Mouse (Mus musculus) central nervous system, embryonic 14 days (tissue): Measurements from ENCODE around the gene Lurap1l. TPM values are rescaled to one million over a fixed set of nuclear protein-coding genes. Genes with fewer than 3 reads are reported as not detected.

Source experiments
- polyA plus RNA-seq: library from polyadenylated mRNA; depleted of rRNA; stranded (reverse); fragments of >200 nt; gene quantifications from 2 replicates; pipeline ENCODE4 v1.2.3, GENCODE M21; 2012; rRNA removed

The Lurap1l gene
- polyA plus RNA-seq = 3.8 and 4.5 TPM in 2 replicates

DNA sequence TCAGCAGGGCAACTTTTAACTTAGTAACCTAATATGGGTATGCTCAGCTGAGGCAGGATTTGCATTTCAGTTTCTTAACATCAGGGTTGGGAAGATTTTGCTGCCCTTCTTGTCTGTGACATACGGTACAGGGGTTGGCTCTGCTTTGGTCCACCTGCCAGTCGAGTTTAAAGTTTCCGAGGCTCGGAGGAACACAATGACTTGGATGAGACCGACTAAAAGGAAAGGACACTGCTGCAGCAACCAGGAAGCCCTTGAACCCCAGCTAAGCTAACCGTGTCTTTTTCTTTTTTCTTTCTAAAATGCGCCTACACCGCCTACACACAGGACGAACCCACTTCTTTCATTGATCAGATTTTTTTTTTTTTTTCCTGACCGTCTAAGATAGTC lies at the start of gene Lurap1l:
Lurap1l (plus strand) TSS at position 166 of the 390 bp plus-strand sequence.

Other genes starting within 250 kb of the Lurap1l start
- gene Tyrp1, start 76.5 kb upstream of the Lurap1l start, polyA plus RNA-seq = 0.34 and 0.56 TPM in 2 replicates